Mouse (Mus musculus): ENCODE measurements around the gene Slc2a6. TPM values are rescaled to one million over a fixed set of nuclear protein-coding genes. Genes with fewer than 3 reads are reported as not detected.

Gene Slc2a6
- polyA plus RNA-seq, 1 experiment from 2014 or later = 0.49 TPM

DNA sequence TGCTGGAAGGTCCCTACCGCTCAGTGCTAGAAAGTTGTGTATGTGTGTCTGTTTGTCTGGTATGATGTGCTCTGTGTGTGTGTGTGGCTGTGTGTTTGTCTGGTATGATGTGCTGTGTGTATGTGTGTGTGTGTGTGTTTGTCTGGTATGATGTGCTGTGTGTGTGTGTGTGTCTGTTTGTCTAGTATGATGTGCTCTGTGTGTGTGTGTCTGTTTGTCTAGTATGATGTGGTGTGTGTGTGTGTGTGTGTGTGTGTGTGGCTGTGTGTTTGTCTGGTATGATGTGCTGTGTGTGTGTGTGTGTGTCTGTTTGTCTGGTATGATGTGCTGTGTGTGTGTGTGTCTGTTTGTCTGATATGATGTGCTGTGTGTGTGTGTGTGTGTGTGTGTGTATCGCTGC, 8.3 kb downstream of the Slc2a6 start:
- H3K9ac ChIP-seq (ENCODE audit: low read depth, low read length) = no peak overlapping the region
- H3K9me3 ChIP-seq (replicated peaks; ENCODE audit: low read length) = no peaks in the 10 kb centered on the region
- no peak for TF ChIP-seq CTCF (IDR thresholded peaks at IDR 0.05; ENCODE audit: low read depth)
- H3K4me1 ChIP-seq (replicated peaks; ENCODE audit: insufficient read depth, low read length) = no peaks in the 10 kb centered on the region
- no peaks in the 10 kb centered on the region for H3K27me3 ChIP-seq (ENCODE audit: insufficient read depth, low read length)
- H3K4me2 ChIP-seq (ENCODE audit: low read length) = no peak overlapping the region
- peaks cover 39% of the 10 kb centered on the region for H3K36me3 ChIP-seq (ENCODE audit: insufficient read depth, low read length)
- ATAC-seq (replicated peaks; ENCODE audit: low FRiP score, low read depth) (no peak), DNase-seq (ENCODE audit: low spot score) (no peak)
- WGBS = 93% methylated on average over 2 of the region's 2 CpGs
- no peak overlapping the region for H3K27ac ChIP-seq
- no peak overlapping the region for H3K4me3 ChIP-seq (replicated peaks; ENCODE audit: low read depth, low read length)

DNA sequence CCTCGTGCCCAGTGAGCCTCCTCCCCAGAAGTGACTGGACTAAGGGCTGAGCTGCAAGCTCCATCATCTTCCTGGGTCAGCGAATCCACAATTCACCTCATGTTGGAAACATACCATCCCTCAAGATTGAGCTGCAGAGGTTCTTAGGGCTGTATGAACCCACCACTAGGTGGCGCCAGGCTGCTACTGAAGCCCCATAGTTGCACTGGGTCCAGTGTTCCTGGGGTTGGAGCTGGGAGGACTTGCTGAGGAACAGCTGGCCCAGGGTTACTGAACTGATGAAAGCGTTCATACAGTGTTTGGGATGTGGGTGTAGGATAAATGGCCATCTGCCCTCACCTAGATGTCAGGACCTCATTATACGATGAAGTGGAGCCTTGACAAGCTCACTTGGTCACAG, 10.0 kb downstream of the Slc2a6 start:
- Histone ChIP-seq H3K27ac (no peak overlapping the region), H3K9me3 (replicated peaks; ENCODE audit: low read length) (no peaks in the 10 kb centered on the region), H3K27me3 (ENCODE audit: insufficient read depth, low read length) (no peaks in the 10 kb centered on the region), H3K4me3 (replicated peaks; ENCODE audit: low read depth, low read length) (no peak overlapping the region), H3K36me3 (ENCODE audit: insufficient read depth, low read length) (peaks cover 45% of the 10 kb centered on the region), H3K4me2 (ENCODE audit: low read length) (no peak overlapping the region), H3K4me1 (replicated peaks; ENCODE audit: insufficient read depth, low read length) (no peaks in the 10 kb centered on the region), H3K9ac (ENCODE audit: low read depth, low read length) (no peak overlapping the region)
- peak; percentile 80 for DNase-seq (ENCODE audit: low spot score)
- TF ChIP-seq CTCF (IDR thresholded peaks at IDR 0.05; ENCODE audit: low read depth) = peak; percentile 96
- 48% methylated on average over 5 of the region's 5 CpGs for WGBS
- peak; percentile 58; the same call in 1 of the 2 replicates for ATAC-seq (replicated peaks; ENCODE audit: low FRiP score, low read depth)

DNA sequence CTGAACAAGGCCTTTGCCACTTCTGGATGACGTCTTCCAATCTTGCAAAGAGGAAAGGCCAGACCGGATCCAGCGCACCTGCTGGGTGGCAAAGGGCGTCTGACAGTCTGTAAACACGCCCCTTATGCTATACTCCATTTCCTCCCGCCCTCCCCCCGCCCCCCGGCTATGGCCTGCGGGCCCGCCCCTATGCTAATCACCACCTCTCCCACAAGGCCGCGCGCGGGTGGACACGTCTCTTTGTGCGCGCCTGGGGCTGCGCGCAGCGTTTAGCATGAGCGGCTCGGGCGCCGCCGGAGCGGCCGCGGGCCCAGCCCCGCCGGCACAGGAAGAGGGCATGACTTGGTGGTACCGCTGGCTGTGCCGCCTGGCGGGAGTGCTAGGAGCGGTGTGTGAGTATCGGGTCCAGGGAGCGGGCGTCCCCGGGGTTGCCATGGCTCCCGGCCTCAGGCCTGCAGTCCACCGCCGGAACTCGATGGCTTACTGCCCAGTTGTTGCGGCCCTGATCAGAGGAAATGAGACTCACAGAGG, 18.0 kb downstream of the Slc2a6 start, which contains the start of gene Cacfd1:
TSS of gene Cacfd1 (plus strand) at position 213 of the 531 bp plus-strand sequence.
- H3K4me3 ChIP-seq (replicated peaks; ENCODE audit: low read depth, low read length) = peak within 1 kb of the TSS; percentile 84
- H3K4me1 ChIP-seq (replicated peaks; ENCODE audit: insufficient read depth, low read length) = peaks cover 8% of the 10 kb centered on the region; the same call in 1 of the 2 replicates
- no peaks in the 10 kb centered on the region for H3K27me3 ChIP-seq (ENCODE audit: insufficient read depth, low read length)
- peak; percentile 96 for ATAC-seq (replicated peaks; ENCODE audit: low FRiP score, low read depth)
- 1% methylated on average over 41 of the region's 43 CpGs for WGBS
- peak; percentile 95 for DNase-seq (ENCODE audit: low spot score)
- H3K27ac ChIP-seq = peak within 1 kb of the TSS; percentile 92
- no peaks in the 10 kb centered on the region for H3K9me3 ChIP-seq (replicated peaks; ENCODE audit: low read length)
- peak within 1 kb of the TSS; percentile 90 for H3K9ac ChIP-seq (ENCODE audit: low read depth, low read length)
- H3K4me2 ChIP-seq (ENCODE audit: low read length) = peak within 1 kb of the TSS; percentile 83
- peak; percentile 9; the same call in 1 of the 2 replicates for TF ChIP-seq CTCF (IDR thresholded peaks at IDR 0.05; ENCODE audit: low read depth)
- H3K36me3 ChIP-seq (ENCODE audit: insufficient read depth, low read length) = peaks cover 9% of the 10 kb centered on the region; the same call in 1 of the 2 replicates

DNA sequence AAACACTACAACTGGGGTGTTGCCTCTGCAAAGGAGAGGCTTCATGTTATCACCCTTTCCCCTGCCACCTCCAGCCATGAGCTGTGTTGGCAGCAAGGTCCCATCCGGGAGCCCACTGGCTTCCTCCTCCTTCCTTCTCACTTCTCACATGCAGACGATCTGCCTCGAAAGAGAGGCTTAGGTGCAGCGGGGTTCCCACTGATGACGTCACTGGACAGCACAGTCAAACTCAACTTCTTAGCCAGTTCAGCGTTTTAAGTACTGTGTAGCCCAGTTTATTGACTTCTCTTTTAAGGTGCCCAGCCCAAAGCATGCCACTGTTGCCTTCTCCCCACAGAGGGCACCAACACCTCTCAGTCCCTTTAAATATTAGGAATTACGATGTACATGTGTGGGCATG, 20.1 kb downstream of the Slc2a6 start:
- TF ChIP-seq CTCF (IDR thresholded peaks at IDR 0.05; ENCODE audit: low read depth) = no peak
- Histone ChIP-seq H3K9me3 (replicated peaks; ENCODE audit: low read length) (no peaks in the 10 kb centered on the region), H3K36me3 (ENCODE audit: insufficient read depth, low read length) (no peaks in the 10 kb centered on the region), H3K4me3 (replicated peaks; ENCODE audit: low read depth, low read length) (no peak overlapping the region), H3K9ac (ENCODE audit: low read depth, low read length) (no peak overlapping the region), H3K27me3 (ENCODE audit: insufficient read depth, low read length) (no peaks in the 10 kb centered on the region), H3K27ac (no peak overlapping the region), H3K4me2 (ENCODE audit: low read length) (no peak overlapping the region), H3K4me1 (replicated peaks; ENCODE audit: insufficient read depth, low read length) (peaks cover 8% of the 10 kb centered on the region; the same call in 1 of the 2 replicates)
- ATAC-seq (replicated peaks; ENCODE audit: low FRiP score, low read depth) = no peak
- 76% methylated on average over 7 of the region's 7 CpGs for WGBS
- DNase-seq (ENCODE audit: low spot score) = no peak

DNA sequence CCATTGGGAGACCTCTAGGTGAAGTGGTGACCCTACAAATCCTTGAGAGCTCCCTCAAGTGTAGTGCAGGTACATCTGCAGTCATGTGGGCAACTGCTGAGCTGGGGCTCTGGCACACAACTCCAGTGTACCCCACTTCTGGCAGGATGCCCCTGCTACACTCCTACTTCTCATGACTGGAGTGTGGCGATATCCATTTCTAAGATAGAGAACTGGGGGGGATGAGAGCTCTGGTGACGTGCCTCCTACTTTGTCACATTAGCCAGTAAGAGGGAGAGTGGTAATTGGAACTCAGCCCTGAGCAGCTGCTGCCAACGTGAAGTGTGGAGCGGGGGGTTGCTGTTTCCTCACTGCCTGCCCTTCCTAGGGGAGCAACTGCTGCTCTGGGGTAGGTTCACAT, 21.5 kb downstream of the Slc2a6 start:
- WGBS = 59% methylated on average over 4 of the region's 4 CpGs
- H3K4me1 ChIP-seq (replicated peaks; ENCODE audit: insufficient read depth, low read length) = peaks cover 8% of the 10 kb centered on the region; the same call in 1 of the 2 replicates
- ATAC-seq (replicated peaks; ENCODE audit: low FRiP score, low read depth) = no peak

DNA sequence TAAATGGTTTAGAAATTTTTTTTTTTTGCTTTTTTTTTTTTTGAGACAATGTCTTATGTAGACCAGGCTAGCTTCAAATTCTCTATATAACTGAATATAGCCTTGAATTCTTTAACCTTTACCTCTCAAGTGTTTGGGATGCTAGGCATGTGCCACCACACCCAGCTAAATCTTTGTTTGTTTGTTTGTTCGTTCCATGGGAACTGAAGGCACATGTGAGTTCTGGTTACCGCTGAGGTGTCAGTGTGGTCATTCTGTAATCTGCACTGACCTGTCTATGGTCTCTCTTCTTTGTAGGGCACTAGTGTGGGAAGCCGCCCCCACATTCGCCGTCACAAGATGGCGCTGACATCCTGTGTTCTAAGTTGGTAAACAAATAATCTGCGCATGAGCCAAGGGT, 29.8 kb downstream of the Slc2a6 start:
- Histone ChIP-seq H3K36me3 (ENCODE audit: insufficient read depth, low read length) (no peaks in the 10 kb centered on the region), H3K27ac (no peak overlapping the region), H3K27me3 (ENCODE audit: insufficient read depth, low read length) (no peaks in the 10 kb centered on the region), H3K4me3 (replicated peaks; ENCODE audit: low read depth, low read length) (no peak overlapping the region), H3K9ac (ENCODE audit: low read depth, low read length) (no peak overlapping the region), H3K4me2 (ENCODE audit: low read length) (no peak overlapping the region), H3K4me1 (replicated peaks; ENCODE audit: insufficient read depth, low read length) (no peaks in the 10 kb centered on the region), H3K9me3 (replicated peaks; ENCODE audit: low read length) (no peaks in the 10 kb centered on the region)
- WGBS = 95% methylated on average over 6 of the region's 7 CpGs
- no peak for ATAC-seq (replicated peaks; ENCODE audit: low FRiP score, low read depth)
- no peak for TF ChIP-seq CTCF (IDR thresholded peaks at IDR 0.05; ENCODE audit: low read depth)
- DNase-seq (ENCODE audit: low spot score) = no peak

More for the DNA sequence above, 21.5 kb downstream of the Slc2a6 start:
- Histone ChIP-seq H3K4me3 (replicated peaks; ENCODE audit: low read depth, low read length) (no peak overlapping the region), H3K36me3 (ENCODE audit: insufficient read depth, low read length) (no peaks in the 10 kb centered on the region), H3K9ac (ENCODE audit: low read depth, low read length) (no peak overlapping the region), H3K27ac (no peak overlapping the region), H3K9me3 (replicated peaks; ENCODE audit: low read length) (no peaks in the 10 kb centered on the region), H3K4me2 (ENCODE audit: low read length) (no peak overlapping the region), H3K27me3 (ENCODE audit: insufficient read depth, low read length) (no peaks in the 10 kb centered on the region)
- DNase-seq (ENCODE audit: low spot score) = no peak
- no peak for TF ChIP-seq CTCF (IDR thresholded peaks at IDR 0.05; ENCODE audit: low read depth)

DNA sequence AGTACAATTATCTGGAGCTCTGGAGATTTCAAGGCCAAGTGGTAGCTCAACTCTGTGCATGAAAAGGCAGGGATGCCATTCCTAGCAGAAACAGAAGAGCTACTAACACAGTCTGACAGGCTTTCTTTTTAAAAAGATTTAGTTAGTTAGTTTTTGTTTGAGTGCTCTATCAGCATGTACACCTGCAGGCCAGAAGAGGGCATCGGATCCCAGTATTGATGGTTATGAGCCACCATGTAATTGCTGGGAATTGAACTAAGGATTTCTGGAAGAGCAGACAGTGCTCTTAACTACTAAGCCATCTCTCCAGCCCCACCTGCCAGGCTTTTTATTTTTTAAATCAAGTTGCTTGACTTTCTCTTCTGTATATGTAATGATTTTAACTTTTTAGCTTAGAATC, 30.3 kb downstream of the Slc2a6 start:
- H3K4me2 ChIP-seq (ENCODE audit: low read length) = no peak overlapping the region
- H3K36me3 ChIP-seq (ENCODE audit: insufficient read depth, low read length) = no peaks in the 10 kb centered on the region
- no peak overlapping the region for H3K4me3 ChIP-seq (replicated peaks; ENCODE audit: low read depth, low read length)
- H3K4me1 ChIP-seq (replicated peaks; ENCODE audit: insufficient read depth, low read length) = no peaks in the 10 kb centered on the region
- DNase-seq (ENCODE audit: low spot score) (no peak), ATAC-seq (replicated peaks; ENCODE audit: low FRiP score, low read depth) (no peak)
- no peaks in the 10 kb centered on the region for H3K9me3 ChIP-seq (replicated peaks; ENCODE audit: low read length)
- H3K27ac ChIP-seq = no peak overlapping the region
- peak; percentile 51 for TF ChIP-seq CTCF (IDR thresholded peaks at IDR 0.05; ENCODE audit: low read depth)
- H3K27me3 ChIP-seq (ENCODE audit: insufficient read depth, low read length) = no peaks in the 10 kb centered on the region
- 96% methylated on average over 1 of the region's 1 CpGs for WGBS
- H3K9ac ChIP-seq (ENCODE audit: low read depth, low read length) = no peak overlapping the region

Data from kidney, postnatal 0 days (tissue).